9 mouse cellular contexts compared by ENCODE assay signal in genomic region chr12:36662496-36662895, GRCm38 (mm10).
DNase-seq lines count a peak whose midpoint lies in the region; ATAC-seq lines count a peak whose summit lies in the region.
"Had no signal": no experiment of that assay in that cellular context is flagged by ENCODE, and none has a peak within 500 bp of the region (broad histone marks: within the 10 kb centered on the region; RNA-seq: fewer than 3 reads in every experiment).

No protein-coding gene starts in this region.

- WGBS in heart, embryonic 10.5 days = 83% methylated on average over 7 of the region's 7 CpGs
- 77% methylated on average over 7 of the region's 7 CpGs for WGBS in midbrain, embryonic 15.5 days

- no peak for ATAC-seq in monocyte, adult 5-6 weeks (replicated peaks; ENCODE audit: insufficient number of reproducible peaks, low FRiP score, low TSS enrichment, poor library complexity, severe bottlenecking)
- ATAC-seq in midbrain, embryonic 15.5 days (replicated peaks) = no peak

- no peaks in the 10 kb centered on the region for H3K27me3 ChIP-seq in heart, embryonic 10.5 days (ENCODE audit: insufficient read depth, poor library complexity, severe bottlenecking)
- no peaks in the 10 kb centered on the region for H3K27me3 ChIP-seq in midbrain, embryonic 15.5 days (replicated peaks)
- H3K27me3 ChIP-seq: liver, embryonic 13.5 days had no signal

- no peak overlapping the region for H3K4me3 ChIP-seq in heart, embryonic 10.5 days
- no peak overlapping the region for H3K4me3 ChIP-seq in midbrain, embryonic 15.5 days
- H3K4me3 ChIP-seq: liver, embryonic 13.5 days had no signal

- H3K9me3 ChIP-seq in heart, embryonic 10.5 days = no peaks in the 10 kb centered on the region
- H3K9me3 ChIP-seq in midbrain, embryonic 15.5 days = no peaks in the 10 kb centered on the region
- H3K9me3 ChIP-seq: liver, embryonic 13.5 days had no signal

- intact Hi-C loops in heart, postnatal 10 days (cut with DNase I) = loop anchor here (5.0 kb wide), 1 partner anchor 285 kb away; no protein-coding TSS in a partner anchor

- H3K4me1 ChIP-seq in heart, embryonic 10.5 days = no peaks in the 10 kb centered on the region
- peaks cover 8% of the 10 kb centered on the region; the same call in 1 of the 2 replicates for H3K4me1 ChIP-seq in midbrain, embryonic 15.5 days
- H3K4me1 ChIP-seq: liver, embryonic 13.5 days had no signal

- no peaks in the 10 kb centered on the region for H3K36me3 ChIP-seq in heart, embryonic 10.5 days
- H3K36me3 ChIP-seq in midbrain, embryonic 15.5 days (replicated peaks) = no peaks in the 10 kb centered on the region
- H3K36me3 ChIP-seq: liver, embryonic 13.5 days had no signal

- no peak overlapping the region for H3K9ac ChIP-seq in midbrain, embryonic 15.5 days
- H3K9ac ChIP-seq: liver, embryonic 13.5 days had no signal

- no peak overlapping the region for H3K27ac ChIP-seq in heart, embryonic 10.5 days
- H3K27ac ChIP-seq in midbrain, embryonic 15.5 days = no peak overlapping the region
- H3K27ac ChIP-seq: liver, embryonic 13.5 days had no signal

- DNase-seq in heart, postnatal 10 days = peak; percentile 32 to 33
- no peak for DNase-seq in heart, embryonic 10.5 days (ENCODE audit: low spot score)
- DNase-seq in urinary bladder, postnatal 14 days (ENCODE audit: low spot score) = peak; percentile 9
- DNase-seq in urinary bladder, adult 2 months (ENCODE audit: low spot score) = no peak
- DNase-seq in layer of hippocampus, adult 8-10 months (ENCODE audit: low spot score in 2 of 2) = peak; percentile 25 to 63
- DNase-seq in skeletal muscle tissue, adult 2 months (ENCODE audit: low read depth, low spot score) = peak; percentile 8
- DNase-seq: liver, embryonic 13.5 days had no signal

- no peak overlapping the region for H3K4me2 ChIP-seq in midbrain, embryonic 15.5 days
- H3K4me2 ChIP-seq: liver, embryonic 13.5 days had no signal

Comparison
In these comparisons a context has a peak if more than half of its experiments do, and no peak if none do; other contexts are left out.
1. DNase-seq: peak in heart, postnatal 10 days (2 of 2), urinary bladder, postnatal 14 days (single experiment), layer of hippocampus, adult 8-10 months (2 of 2) and skeletal muscle tissue, adult 2 months (single experiment); none in heart, embryonic 10.5 days (single experiment) and urinary bladder, adult 2 months (single experiment).